Mouse (Mus musculus): ENCODE measurements at regions not wholly inside any gene's neighbourhood (a gene's known extent, or its start where the extent isn't known, plus 50 kb on each side); places are given as distances from the start of the nearest gene placed in this dataset.

GRCm38 (mm10) chr10:16619584-16619983, 1103.4 kb upstream of the Cited2 start:
- TF ChIP-seq CTCF (IDR thresholded peaks at IDR 0.05; ENCODE audit: low read depth) = no peak
- TF ChIP-seq EP300 (IDR thresholded peaks at IDR 0.05; ENCODE audit: low read depth) = no peak

Measured in liver, embryonic 14.5 days (tissue).